Mouse (Mus musculus): ENCODE measurements around the gene Ganc. TPM values are rescaled to one million over a fixed set of nuclear protein-coding genes. Genes with fewer than 3 reads are reported as not detected.

Ganc gene
- 8.2 and 10.8 TPM in 2 replicates for polyA plus RNA-seq (2014; fragmentation: Nextera tagmentation; extraction: Ambion mirVana)

DNA sequence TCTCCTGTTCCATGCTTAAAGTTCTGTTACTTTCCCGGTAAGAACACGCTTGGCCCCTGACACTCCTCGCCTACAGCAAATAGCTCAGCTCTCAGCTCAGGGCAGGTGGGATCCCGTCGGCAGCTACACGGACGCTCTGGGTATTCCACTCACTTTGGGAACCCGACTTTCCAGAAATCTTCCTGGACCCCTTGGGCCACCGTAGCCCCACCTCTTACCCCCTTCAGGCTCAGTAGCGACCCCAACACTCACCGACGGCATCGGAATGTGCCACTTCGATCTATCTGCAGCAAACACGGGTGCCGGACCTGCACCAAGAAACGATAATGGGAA is at the start of gene Ganc:
Gene Ganc, plus strand, starts transcription at position 244 of the 333 bp plus-strand sequence.
- peak within 1 kb of the TSS; percentile 85 for H3K4me2 ChIP-seq (replicated peaks; ENCODE audit: low read depth, low read length)
- H3K4me3 ChIP-seq (ENCODE audit: low read length), result peak within 1 kb of the TSS; percentile 93
- no peaks in the 10 kb centered on the region for H3K27me3 ChIP-seq (ENCODE audit: control insufficient read depth, insufficient read depth, low read length)
- H3K4me1 ChIP-seq (ENCODE audit: control insufficient read depth, insufficient read depth, low read length), result peaks cover 5% of the 10 kb centered on the region; the same call in 1 of the 2 replicates
- H3K27ac ChIP-seq (ENCODE audit: low read depth, low read length), result peak within 1 kb of the TSS; percentile 98
- H3K9me3 ChIP-seq (ENCODE audit: control insufficient read depth, low read length), result no peaks in the 10 kb centered on the region
- 0% methylated on average over 17 of the region's 17 CpGs for WGBS
- H3K9ac ChIP-seq (ENCODE audit: low read depth, low read length), result peak within 1 kb of the TSS; percentile 76
- peak; percentile 83 for ATAC-seq (ENCODE audit: low FRiP score, low TSS enrichment)
- H3K36me3 ChIP-seq (ENCODE audit: control insufficient read depth, insufficient read depth, low read length), result peaks cover 8% of the 10 kb centered on the region; the same call in 1 of the 2 replicates

DNA sequence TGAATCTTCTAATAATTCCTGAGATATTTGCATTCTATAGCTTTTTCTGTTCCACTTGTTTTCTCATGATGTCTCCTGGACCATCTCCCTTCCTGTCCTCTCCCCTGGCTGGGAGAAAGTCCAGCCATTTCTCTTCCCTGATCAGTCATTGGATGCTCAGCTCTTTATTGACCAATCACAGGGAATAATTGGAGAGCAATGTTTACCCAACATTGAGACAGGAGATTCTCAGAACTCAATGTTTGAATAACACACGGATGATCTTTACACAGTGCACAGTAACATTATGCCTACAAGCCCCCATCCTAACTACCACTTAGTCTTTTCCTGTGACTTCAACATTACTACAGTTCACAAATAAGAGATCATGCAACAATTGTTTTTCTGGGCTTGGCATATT is 43.3 kb upstream of the Ganc start:
- Histone ChIP-seq H3K4me1 (ENCODE audit: control insufficient read depth, insufficient read depth, low read length) (no peaks in the 10 kb centered on the region), H3K9me3 (ENCODE audit: control insufficient read depth, low read length) (no peaks in the 10 kb centered on the region), H3K27ac (ENCODE audit: low read depth, low read length) (no peak overlapping the region), H3K36me3 (ENCODE audit: control insufficient read depth, insufficient read depth, low read length) (peaks cover 63% of the 10 kb centered on the region), H3K4me2 (replicated peaks; ENCODE audit: low read depth, low read length) (no peak overlapping the region), H3K4me3 (ENCODE audit: low read length) (no peak overlapping the region), H3K27me3 (ENCODE audit: control insufficient read depth, insufficient read depth, low read length) (no peaks in the 10 kb centered on the region), H3K9ac (ENCODE audit: low read depth, low read length) (no peak overlapping the region)
- 91% methylated on average over 1 of the region's 1 CpGs for WGBS
- ATAC-seq (ENCODE audit: low FRiP score, low TSS enrichment), result no peak

DNA sequence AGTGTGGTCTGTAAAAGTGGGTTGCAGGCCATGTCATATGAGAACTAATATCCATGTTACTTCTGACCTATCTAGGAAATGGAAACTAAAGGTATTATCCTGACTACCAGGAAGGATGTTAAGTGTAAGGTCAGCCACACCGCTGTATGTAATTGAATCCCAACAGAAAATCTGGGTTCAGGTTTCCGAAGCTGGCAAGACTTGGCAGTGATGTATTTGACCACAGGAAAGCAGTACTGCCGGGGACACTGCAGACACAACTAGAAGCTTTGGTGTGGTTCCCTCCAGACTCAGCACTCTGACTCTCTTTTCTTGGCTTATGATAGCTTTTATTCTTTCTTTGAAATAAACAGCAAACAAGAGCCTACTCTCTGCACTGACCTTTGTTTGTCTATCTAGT is 37.2 kb upstream of the Ganc start:
- H3K36me3 ChIP-seq (ENCODE audit: control insufficient read depth, insufficient read depth, low read length), result peaks cover 73% of the 10 kb centered on the region
- H3K4me2 ChIP-seq (replicated peaks; ENCODE audit: low read depth, low read length), result no peak overlapping the region
- H3K9ac ChIP-seq (ENCODE audit: low read depth, low read length), result no peak overlapping the region
- no peaks in the 10 kb centered on the region for H3K9me3 ChIP-seq (ENCODE audit: control insufficient read depth, low read length)
- no peaks in the 10 kb centered on the region for H3K4me1 ChIP-seq (ENCODE audit: control insufficient read depth, insufficient read depth, low read length)
- H3K27me3 ChIP-seq (ENCODE audit: control insufficient read depth, insufficient read depth, low read length), result no peaks in the 10 kb centered on the region
- H3K27ac ChIP-seq (ENCODE audit: low read depth, low read length), result no peak overlapping the region
- 46% methylated on average over 3 of the region's 3 CpGs for WGBS
- ATAC-seq (ENCODE audit: low FRiP score, low TSS enrichment), result no peak
- no peak overlapping the region for H3K4me3 ChIP-seq (ENCODE audit: low read length)

DNA sequence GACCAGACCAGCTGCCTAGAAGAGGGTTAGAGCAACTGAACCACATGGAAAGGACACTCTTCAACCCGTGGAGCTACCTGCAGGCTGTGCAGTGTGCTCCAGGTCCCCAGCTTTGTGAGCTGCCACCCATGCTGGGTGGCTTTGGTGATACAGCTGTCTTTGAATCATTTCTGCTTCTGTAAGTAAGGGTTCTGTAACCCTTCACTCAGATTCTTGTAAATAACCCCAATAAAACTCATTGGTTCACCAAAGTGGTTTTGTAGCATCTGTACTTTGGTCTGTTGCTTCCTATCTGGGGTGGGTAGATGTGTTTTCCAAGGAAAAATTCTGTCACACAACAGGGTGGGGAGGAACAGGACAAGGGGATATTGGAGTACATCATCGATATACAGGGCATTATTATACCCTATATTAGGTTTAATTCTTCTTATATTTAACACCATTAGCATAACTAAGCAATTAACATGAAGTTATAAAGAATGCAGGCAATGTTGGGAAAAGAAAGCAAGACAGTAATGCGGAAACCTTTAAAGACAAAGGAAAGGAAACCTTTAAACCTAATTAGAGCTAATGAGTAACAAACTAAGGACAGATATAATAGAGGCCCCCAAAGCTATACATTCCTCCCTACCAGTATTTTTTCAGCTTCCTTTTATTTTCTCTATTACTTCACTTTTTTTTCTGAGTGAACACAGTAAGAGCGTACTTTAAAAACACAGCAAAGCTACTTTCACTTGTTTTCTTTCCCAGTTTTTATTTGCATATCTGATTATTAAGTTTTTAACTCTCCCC is 36.1 kb upstream of the Ganc start:
- H3K4me3 ChIP-seq (ENCODE audit: low read length), result no peak overlapping the region
- H3K9me3 ChIP-seq (ENCODE audit: control insufficient read depth, low read length), result no peaks in the 10 kb centered on the region
- no peak overlapping the region for H3K27ac ChIP-seq (ENCODE audit: low read depth, low read length)
- no peaks in the 10 kb centered on the region for H3K4me1 ChIP-seq (ENCODE audit: control insufficient read depth, insufficient read depth, low read length)
- no peak overlapping the region for H3K4me2 ChIP-seq (replicated peaks; ENCODE audit: low read depth, low read length)
- no peak overlapping the region for H3K9ac ChIP-seq (ENCODE audit: low read depth, low read length)
- H3K36me3 ChIP-seq (ENCODE audit: control insufficient read depth, insufficient read depth, low read length), result peaks cover 70% of the 10 kb centered on the region
- WGBS, result 98% methylated on average over 4 of the region's 4 CpGs
- no peak for ATAC-seq (ENCODE audit: low FRiP score, low TSS enrichment)
- H3K27me3 ChIP-seq (ENCODE audit: control insufficient read depth, insufficient read depth, low read length), result no peaks in the 10 kb centered on the region

DNA sequence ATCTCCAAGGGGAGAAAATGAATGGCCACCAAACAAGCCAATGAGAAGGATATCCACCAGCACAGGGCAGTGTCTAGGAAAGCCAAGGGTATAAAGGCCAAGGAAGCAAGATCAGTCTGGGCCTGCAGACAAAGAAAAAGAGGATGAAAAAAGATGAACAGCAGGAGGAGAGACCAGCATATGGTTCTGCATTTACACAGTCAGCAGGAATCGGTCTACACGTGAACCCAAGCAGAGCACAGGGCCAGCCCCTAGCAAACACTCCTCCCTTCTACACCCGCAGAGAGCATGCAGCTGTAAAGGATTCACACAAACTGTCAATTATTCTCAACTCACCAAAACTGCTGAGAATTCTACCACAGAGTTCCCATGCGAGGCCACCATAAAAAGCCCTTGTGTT is 29.8 kb upstream of the Ganc start:
- no peak for ATAC-seq (ENCODE audit: low FRiP score, low TSS enrichment)
- Histone ChIP-seq H3K27ac (ENCODE audit: low read depth, low read length) (no peak overlapping the region), H3K9me3 (ENCODE audit: control insufficient read depth, low read length) (no peaks in the 10 kb centered on the region), H3K27me3 (ENCODE audit: control insufficient read depth, insufficient read depth, low read length) (no peaks in the 10 kb centered on the region), H3K9ac (ENCODE audit: low read depth, low read length) (no peak overlapping the region), H3K4me2 (replicated peaks; ENCODE audit: low read depth, low read length) (no peak overlapping the region), H3K4me3 (ENCODE audit: low read length) (no peak overlapping the region), H3K4me1 (ENCODE audit: control insufficient read depth, insufficient read depth, low read length) (no peaks in the 10 kb centered on the region), H3K36me3 (ENCODE audit: control insufficient read depth, insufficient read depth, low read length) (peaks cover 73% of the 10 kb centered on the region)
- 90% methylated on average over 4 of the region's 4 CpGs for WGBS

DNA sequence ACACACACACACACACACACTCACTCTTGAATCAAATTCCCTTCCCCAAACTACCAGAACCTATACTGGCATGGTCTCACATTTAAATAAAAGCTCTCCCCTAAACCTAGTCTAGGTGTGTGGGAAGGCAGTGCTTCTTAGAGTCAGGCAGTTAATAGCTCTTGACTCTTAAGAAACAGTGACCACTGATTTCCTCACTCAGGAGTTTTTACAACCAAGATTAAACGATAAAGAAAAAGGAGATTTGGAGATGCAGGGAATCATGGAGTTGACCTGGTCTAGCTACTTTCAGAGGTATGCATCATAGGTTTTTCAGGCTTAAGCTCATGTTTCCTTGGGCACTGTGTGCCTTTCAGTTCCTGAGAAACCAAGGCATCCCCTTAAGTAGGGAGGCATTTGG is 17.4 kb upstream of the Ganc start:
- Histone ChIP-seq H3K27ac (ENCODE audit: low read depth, low read length) (no peak overlapping the region), H3K9me3 (ENCODE audit: control insufficient read depth, low read length) (no peaks in the 10 kb centered on the region), H3K27me3 (ENCODE audit: control insufficient read depth, insufficient read depth, low read length) (no peaks in the 10 kb centered on the region), H3K9ac (ENCODE audit: low read depth, low read length) (no peak overlapping the region), H3K4me1 (ENCODE audit: control insufficient read depth, insufficient read depth, low read length) (no peaks in the 10 kb centered on the region), H3K4me3 (ENCODE audit: low read length) (no peak overlapping the region), H3K4me2 (replicated peaks; ENCODE audit: low read depth, low read length) (no peak overlapping the region), H3K36me3 (ENCODE audit: control insufficient read depth, insufficient read depth, low read length) (peaks cover 51% of the 10 kb centered on the region)
- no peak for ATAC-seq (ENCODE audit: low FRiP score, low TSS enrichment)
- WGBS, result 97% methylated on average over 1 of the region's 1 CpGs

DNA sequence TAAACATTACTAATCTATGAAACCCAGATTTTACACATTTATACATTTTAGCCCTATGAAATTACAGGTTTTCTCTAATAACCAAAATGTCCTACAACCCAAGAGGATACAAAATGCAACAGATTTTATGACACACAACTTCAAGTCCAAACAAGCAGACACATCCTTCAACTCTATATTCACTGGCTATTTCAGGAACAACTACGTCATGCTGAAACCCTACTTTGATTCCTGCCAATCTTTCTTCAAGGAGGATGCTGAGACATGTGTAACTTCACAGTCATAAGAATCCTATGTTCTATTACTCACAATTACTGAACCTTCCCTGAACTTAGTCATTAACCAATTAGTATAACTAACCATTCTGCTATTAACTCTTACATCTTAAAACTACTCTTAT is 16.4 kb upstream of the Ganc start:
- 93% methylated on average over 1 of the region's 1 CpGs for WGBS
- H3K27me3 ChIP-seq (ENCODE audit: control insufficient read depth, insufficient read depth, low read length), result no peaks in the 10 kb centered on the region
- no peak for ATAC-seq (ENCODE audit: low FRiP score, low TSS enrichment)
- H3K9me3 ChIP-seq (ENCODE audit: control insufficient read depth, low read length), result no peaks in the 10 kb centered on the region
- H3K4me2 ChIP-seq (replicated peaks; ENCODE audit: low read depth, low read length), result no peak overlapping the region
- H3K36me3 ChIP-seq (ENCODE audit: control insufficient read depth, insufficient read depth, low read length), result peaks cover 53% of the 10 kb centered on the region
- no peaks in the 10 kb centered on the region for H3K4me1 ChIP-seq (ENCODE audit: control insufficient read depth, insufficient read depth, low read length)
- H3K9ac ChIP-seq (ENCODE audit: low read depth, low read length), result no peak overlapping the region
- H3K27ac ChIP-seq (ENCODE audit: low read depth, low read length), result no peak overlapping the region
- no peak overlapping the region for H3K4me3 ChIP-seq (ENCODE audit: low read length)

DNA sequence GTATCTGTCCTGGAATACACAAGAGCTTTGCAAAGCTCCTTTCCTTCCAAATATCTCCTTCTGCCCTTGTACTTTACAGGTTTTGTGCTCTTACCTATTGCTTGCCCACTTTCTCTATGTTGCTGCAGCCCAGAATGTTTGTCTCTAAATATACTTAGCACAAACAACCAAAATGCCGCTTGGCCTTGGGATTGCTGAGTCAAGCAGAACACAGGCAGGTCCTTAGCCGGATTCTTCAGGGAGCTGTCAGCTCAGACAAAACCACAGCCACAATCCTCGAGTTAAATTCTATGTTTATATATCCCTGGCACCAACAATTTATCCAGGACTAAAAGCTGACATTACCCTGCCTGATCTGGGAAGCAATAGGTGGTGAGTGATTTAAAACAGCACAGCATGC is 14.3 kb upstream of the Ganc start:
- no peak overlapping the region for H3K9ac ChIP-seq (ENCODE audit: low read depth, low read length)
- no peaks in the 10 kb centered on the region for H3K9me3 ChIP-seq (ENCODE audit: control insufficient read depth, low read length)
- H3K4me3 ChIP-seq (ENCODE audit: low read length), result no peak overlapping the region
- H3K27me3 ChIP-seq (ENCODE audit: control insufficient read depth, insufficient read depth, low read length), result no peaks in the 10 kb centered on the region
- 90% methylated on average over 3 of the region's 3 CpGs for WGBS
- no peak overlapping the region for H3K27ac ChIP-seq (ENCODE audit: low read depth, low read length)
- peaks cover 68% of the 10 kb centered on the region for H3K36me3 ChIP-seq (ENCODE audit: control insufficient read depth, insufficient read depth, low read length)
- no peak overlapping the region for H3K4me2 ChIP-seq (replicated peaks; ENCODE audit: low read depth, low read length)
- no peaks in the 10 kb centered on the region for H3K4me1 ChIP-seq (ENCODE audit: control insufficient read depth, insufficient read depth, low read length)
- no peak for ATAC-seq (ENCODE audit: low FRiP score, low TSS enrichment)

DNA sequence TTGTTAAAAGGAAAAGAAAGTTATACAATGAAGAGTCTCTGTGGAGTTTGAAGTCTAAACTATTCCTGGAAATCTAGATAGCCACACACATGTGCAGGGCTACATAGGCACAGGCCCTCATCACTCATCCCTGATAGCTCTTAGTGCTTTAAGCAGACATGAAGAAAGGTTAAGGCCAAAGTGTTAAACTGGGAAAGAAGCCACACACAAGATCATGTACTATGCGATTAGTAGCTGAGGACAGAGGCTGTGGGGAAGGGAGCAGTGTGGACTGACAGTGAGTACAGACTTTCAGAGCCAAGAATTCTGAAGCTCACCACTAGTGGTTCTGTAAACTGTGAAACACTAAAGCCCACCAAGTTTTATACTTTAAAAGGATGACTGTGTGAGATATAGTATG is 12.8 kb upstream of the Ganc start:
- Histone ChIP-seq H3K4me2 (replicated peaks; ENCODE audit: low read depth, low read length) (no peak overlapping the region), H3K36me3 (ENCODE audit: control insufficient read depth, insufficient read depth, low read length) (peaks cover 68% of the 10 kb centered on the region), H3K9me3 (ENCODE audit: control insufficient read depth, low read length) (no peaks in the 10 kb centered on the region), H3K4me1 (ENCODE audit: control insufficient read depth, insufficient read depth, low read length) (no peaks in the 10 kb centered on the region), H3K4me3 (ENCODE audit: low read length) (no peak overlapping the region), H3K9ac (ENCODE audit: low read depth, low read length) (no peak overlapping the region), H3K27me3 (ENCODE audit: control insufficient read depth, insufficient read depth, low read length) (no peaks in the 10 kb centered on the region), H3K27ac (ENCODE audit: low read depth, low read length) (no peak overlapping the region)
- no peak for ATAC-seq (ENCODE audit: low FRiP score, low TSS enrichment)
- WGBS, result 92% methylated on average over 1 of the region's 1 CpGs
